Mouse (Mus musculus) MEL (cell line): ENCODE results near the gene Fscn1. TPM values are rescaled to one million over a fixed set of nuclear protein-coding genes. Genes with fewer than 3 reads are reported as not detected.

Experiments used
- DNase-seq: peaks from one replicate; pipeline ENCODE4 v3.0.0; 2011; ENCODE audit warnings: low read depth, low spot score
- H3K27ac ChIP-seq: 2 replicates; pipeline ENCODE4 v1.5.1; 2012; ENCODE audit warnings: low read depth, mild to moderate bottlenecking, control low read depth, low read length, moderate library complexity; ENCODE audit not compliant: control insufficient read depth
- H3K27me3 ChIP-seq, 2 experiments: fragments of 150-350 bp in 1 of 2; sonication (generic) in 1 of 2; 2 replicates each; pipeline ENCODE4 v1.6.1; 2012; ENCODE audit warnings: low read length in 2 of 2, mild to moderate bottlenecking in 2 of 2, improper control_type of control experiment in 1 of 2, moderate library complexity in 1 of 2; ENCODE audit not compliant: insufficient read depth in 2 of 2, control insufficient read depth in 1 of 2
- H3K36me3 ChIP-seq, 2 experiments: 2 replicates each; pipeline ENCODE4 v1.6.1; 2012 to 2014; ENCODE audit warnings: low read length in 2 of 2, improper control_type of control experiment in 1 of 2, inconsistent platforms in 1 of 2, mild to moderate bottlenecking in 1 of 2; ENCODE audit not compliant: insufficient read depth in 2 of 2, control insufficient read depth in 1 of 2
- H3K4me1 ChIP-seq, 2 experiments: fragments of 150-350 bp in 1 of 2; sonication (generic) in 1 of 2; 2 replicates each; pipeline ENCODE4 v1.6.1; 2012; ENCODE audit warnings: low read length in 2 of 2, improper control_type of control experiment in 1 of 2, mild to moderate bottlenecking in 1 of 2; ENCODE audit not compliant: insufficient read depth in 2 of 2, control insufficient read depth in 1 of 2
- H3K4me3 ChIP-seq, 2 experiments: fragments of 150-350 bp in 1 of 2; sonication (generic) in 1 of 2; 2 replicates each; pipeline ENCODE4 v1.5.1; 2012; ENCODE audit warnings: low read depth in 2 of 2, low read length in 2 of 2, mild to moderate bottlenecking in 2 of 2, moderate library complexity in 2 of 2, control low read depth in 1 of 2, improper control_type of control experiment in 1 of 2; ENCODE audit not compliant: control insufficient read depth in 1 of 2, insufficient read depth in 1 of 2
- H3K79me2 ChIP-seq: 2 replicates; pipeline ENCODE4 v1.6.1; 2012; ENCODE audit warnings: mild to moderate bottlenecking, low read length, moderate library complexity; ENCODE audit not compliant: control insufficient read depth, poor library complexity, insufficient read depth
- H3K9ac ChIP-seq: 2 replicates; pipeline ENCODE4 v1.6.1; 2012; ENCODE audit warnings: low read depth, mild to moderate bottlenecking, control low read depth, low read length, moderate library complexity; ENCODE audit not compliant: control insufficient read depth, poor library complexity, severe bottlenecking
- H3K9me3 ChIP-seq: fragments of 150-350 bp; sonication (generic); replicated peaks from 2 replicates; pipeline ENCODE4 v1.6.1; 2012; ENCODE audit warnings: mild to moderate bottlenecking, low read length, improper control_type of control experiment, moderate library complexity; ENCODE audit not compliant: insufficient read depth
- BHLHE40 ChIP-seq: IDR thresholded peaks from 2 replicates; pipeline ENCODE4 v1.6.1; 2012; ENCODE audit warnings: low read depth, mild to moderate bottlenecking, inconsistent platforms, low read length, improper control_type of control experiment, borderline replicate concordance
- CHD2 ChIP-seq: IDR thresholded peaks from 2 replicates; pipeline ENCODE4 v1.6.1; 2011; ENCODE audit warnings: low read length, improper control_type of control experiment
- E2F4 ChIP-seq: IDR thresholded peaks from 2 replicates; pipeline ENCODE4 v1.6.1; 2011; ENCODE audit warnings: low read depth, low read length, improper control_type of control experiment, borderline replicate concordance
- ELF1 ChIP-seq: IDR thresholded peaks from 2 replicates; pipeline ENCODE4 v1.6.1; 2014; ENCODE audit warnings: low read depth, mild to moderate bottlenecking, inconsistent platforms, low read length, improper control_type of control experiment, moderate library complexity
- EP300 ChIP-seq, 2 experiments: IDR thresholded peaks; 2 replicates each; pipeline ENCODE4 v1.6.1; 2011; ENCODE audit warnings: improper control_type of control experiment in 2 of 2, low read length in 2 of 2, low read depth in 1 of 2, mild to moderate bottlenecking in 1 of 2
- ETS1 ChIP-seq: IDR thresholded peaks from 2 replicates; pipeline ENCODE4 v1.6.1; 2012; ENCODE audit warnings: low read depth, mild to moderate bottlenecking, inconsistent platforms, low read length, improper control_type of control experiment, moderate library complexity
- HCFC1 ChIP-seq: IDR thresholded peaks from 2 replicates; pipeline ENCODE4 v1.6.1; 2012; ENCODE audit warnings: low read depth, mild to moderate bottlenecking, inconsistent platforms, low read length, improper control_type of control experiment, moderate library complexity
- JUND ChIP-seq: IDR thresholded peaks from 2 replicates; pipeline ENCODE4 v1.6.1; 2011; ENCODE audit warnings: low read depth, mild to moderate bottlenecking, improper control_type of control experiment, low read length
- MAX ChIP-seq: IDR thresholded peaks from 2 replicates; pipeline ENCODE4 v1.6.1; 2011; ENCODE audit warnings: low read length, improper control_type of control experiment
- MAZ ChIP-seq: IDR thresholded peaks from 2 replicates; pipeline ENCODE4 v1.6.1; 2012; ENCODE audit warnings: low read depth, mild to moderate bottlenecking, inconsistent platforms, low read length, improper control_type of control experiment
- MEF2A ChIP-seq: IDR thresholded peaks from 2 replicates; pipeline ENCODE4 v1.6.1; 2014; ENCODE audit warnings: low read depth, mild to moderate bottlenecking, inconsistent platforms, low read length, improper control_type of control experiment; ENCODE audit not compliant: poor library complexity, insufficient replicate concordance, severe bottlenecking; ENCODE audit errors: extremely low read depth
- MXI1 ChIP-seq: IDR thresholded peaks from 2 replicates; pipeline ENCODE4 v1.6.1; 2011; ENCODE audit warnings: mild to moderate bottlenecking, low read depth, low read length, improper control_type of control experiment
- MYB ChIP-seq: IDR thresholded peaks from 2 replicates; pipeline ENCODE4 v1.6.1; 2011; ENCODE audit warnings: mild to moderate bottlenecking, low read depth, low read length, improper control_type of control experiment
- MYC ChIP-seq: IDR thresholded peaks from 2 replicates; pipeline ENCODE4 v1.6.1; 2011; ENCODE audit warnings: low read depth, mild to moderate bottlenecking, low read length, improper control_type of control experiment, moderate library complexity
- NELFE ChIP-seq: IDR thresholded peaks from 2 replicates; pipeline ENCODE4 v1.6.1; 2011; ENCODE audit warnings: low read depth, low read length, improper control_type of control experiment
- POLR2A ChIP-seq, 2 experiments: IDR thresholded peaks; 2 replicates each; pipeline ENCODE4 v1.6.1; 2011 to 2012; ENCODE audit warnings: low read length in 2 of 2, mild to moderate bottlenecking in 2 of 2, control low read depth in 1 of 2, improper control_type of control experiment in 1 of 2, low read depth in 1 of 2, moderate library complexity in 1 of 2; ENCODE audit not compliant: control insufficient read depth in 1 of 2, insufficient read depth in 1 of 2, poor library complexity in 1 of 2
- POLR2AphosphoS2 ChIP-seq: IDR thresholded peaks from 2 replicates; pipeline ENCODE4 v1.6.1; 2011; ENCODE audit warnings: low read length, improper control_type of control experiment
- TBP ChIP-seq: IDR thresholded peaks from 2 replicates; pipeline ENCODE4 v1.8.0; 2011; ENCODE audit warnings: low read depth, low read length, improper control_type of control experiment
- TCF12 ChIP-seq: IDR thresholded peaks from 2 replicates; pipeline ENCODE4 v1.6.1; 2014; ENCODE audit warnings: low read depth, mild to moderate bottlenecking, inconsistent platforms, low read length, improper control_type of control experiment, moderate library complexity
- UBTF ChIP-seq: IDR thresholded peaks from 2 replicates; pipeline ENCODE4 v1.6.1; 2012; ENCODE audit warnings: low read depth, mild to moderate bottlenecking, inconsistent platforms, low read length, improper control_type of control experiment, moderate library complexity, borderline replicate concordance; ENCODE audit not compliant: insufficient read depth
- USF2 ChIP-seq, 2 experiments: IDR thresholded peaks; 2 replicates each; pipeline ENCODE4 v1.6.1; 2011 to 2012; ENCODE audit warnings: improper control_type of control experiment in 2 of 2, low read length in 2 of 2, borderline replicate concordance in 1 of 2, inconsistent platforms in 1 of 2, low read depth in 1 of 2, mild to moderate bottlenecking in 1 of 2; ENCODE audit not compliant: insufficient read depth in 1 of 2
- ZC3H11A ChIP-seq: IDR thresholded peaks from 2 replicates; pipeline ENCODE4 v1.6.1; 2012; ENCODE audit warnings: low read depth, mild to moderate bottlenecking, inconsistent platforms, low read length, improper control_type of control experiment
- ZKSCAN1 ChIP-seq: IDR thresholded peaks from 2 replicates; pipeline ENCODE4 v1.6.1; 2012; ENCODE audit warnings: low read depth, mild to moderate bottlenecking, inconsistent platforms, low read length, improper control_type of control experiment, moderate library complexity
- polyA plus RNA-seq, 2 experiments: library from polyadenylated mRNA; stranded (reverse) in 1 of 2; unstranded in 1 of 2; fragments of >175 nt in 1 of 2; fragments of >200 nt in 1 of 2; gene quantifications; 2 replicates each; pipeline versions ENCODE4 v1.2.1 to v1.2.4; 2012; ENCODE audit warnings: low replicate concordance in 2 of 2, low read depth in 1 of 2; ENCODE audit not compliant: insufficient read length in 2 of 2, insufficient read depth in 1 of 2, missing spikeins in 1 of 2
- total RNA-seq: library from RNA; depleted of rRNA; stranded (reverse); fragments of 300-350 nt; gene quantifications from 2 replicates; pipeline ENCODE4 v1.2.3, GENCODE M21; 2012

The Fscn1 gene
- total and polyA plus RNA-seq, 3 experiments, result not detected

DNA sequence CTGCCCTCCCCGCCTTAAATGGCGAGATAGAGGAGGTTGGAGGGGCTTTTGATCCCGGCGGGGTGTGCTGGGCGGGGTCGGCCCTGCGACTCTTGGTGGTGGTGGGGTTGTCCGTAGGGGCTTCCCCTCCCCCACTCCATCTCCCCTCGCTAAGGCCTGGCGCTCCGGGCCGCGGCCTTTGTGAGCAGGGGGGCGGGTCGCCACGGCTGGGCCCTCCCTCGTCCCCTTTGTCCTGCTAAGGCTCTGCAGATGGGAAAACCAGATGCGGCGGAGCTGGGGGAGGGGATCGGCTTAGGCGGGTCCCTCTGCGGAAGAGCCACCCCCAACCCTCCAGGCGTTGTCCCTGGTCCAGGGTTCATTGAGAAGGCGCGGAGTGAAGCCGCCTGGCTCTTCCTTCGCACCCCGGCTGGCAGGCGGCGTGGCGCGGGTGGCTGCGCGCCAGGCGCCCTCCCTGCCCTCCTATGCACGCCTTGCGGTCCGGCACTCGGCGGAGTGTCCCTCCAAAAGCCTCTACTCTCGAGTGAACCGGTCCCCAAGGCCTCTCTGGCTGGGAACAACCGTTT is 1.8 kb downstream of the Fscn1 start:
- TF ChIP-seq HCFC1, result no peak
- no peak for TF ChIP-seq MEF2A
- no peak for TF ChIP-seq JUND
- no peak for TF ChIP-seq EP300 (IDR thresholded peaks at IDR 0.05; ENCODE audit: low read depth in 1 of 2, low read length in 2 of 2)
- TF ChIP-seq MYB, result no peak
- no peak for TF ChIP-seq ZC3H11A
- TF ChIP-seq E2F4, result no peak
- no peak for TF ChIP-seq TBP
- no peak for TF ChIP-seq ZKSCAN1
- no peak for TF ChIP-seq POLR2A (IDR thresholded peaks at IDR 0.05; ENCODE audit: control insufficient read depth in 1 of 2, insufficient read depth in 1 of 2, low read depth in 1 of 2, low read length in 2 of 2, poor library complexity in 1 of 2)
- TF ChIP-seq MAZ, result no peak
- no peak for TF ChIP-seq UBTF
- no peaks in the 10 kb centered on the region for H3K4me1 ChIP-seq
- H3K36me3 ChIP-seq, result no peaks in the 10 kb centered on the region
- no peak overlapping the region for H3K9ac ChIP-seq
- DNase-seq, result no peak
- H3K4me3 ChIP-seq, result no peak overlapping the region
- no peaks in the 10 kb centered on the region for H3K79me2 ChIP-seq
- H3K27me3 ChIP-seq, result no peaks in the 10 kb centered on the region
- no peak overlapping the region for H3K27ac ChIP-seq
- no peaks in the 10 kb centered on the region for H3K9me3 ChIP-seq

GRCm38 (mm10) chr5:142962444-142962961 is 2.4 kb downstream of the Fscn1 start:
- no peak for DNase-seq
- Histone ChIP-seq H3K9ac (no peak overlapping the region), H3K79me2 (no peaks in the 10 kb centered on the region), H3K9me3 (no peaks in the 10 kb centered on the region), H3K4me3 (no peak overlapping the region), H3K27me3 (no peaks in the 10 kb centered on the region), H3K36me3 (no peaks in the 10 kb centered on the region), H3K27ac (no peak overlapping the region), H3K4me1 (no peaks in the 10 kb centered on the region)
- no peak for TF ChIP-seq MAX
- no peak for TF ChIP-seq BHLHE40
- TF ChIP-seq USF2 (IDR thresholded peaks at IDR 0.05; ENCODE audit: borderline replicate concordance in 1 of 2, insufficient read depth in 1 of 2, low read depth in 1 of 2, low read length in 2 of 2), result no peak
- no peak for TF ChIP-seq TBP
- no peak for TF ChIP-seq ETS1
- no peak for TF ChIP-seq MXI1
- TF ChIP-seq CHD2, result no peak
- no peak for TF ChIP-seq ELF1
- TF ChIP-seq ZC3H11A, result no peak
- no peak for TF ChIP-seq NELFE
- no peak for TF ChIP-seq TCF12
- no peak for TF ChIP-seq MYC
- no peak for TF ChIP-seq EP300 (IDR thresholded peaks at IDR 0.05; ENCODE audit: low read depth in 1 of 2, low read length in 2 of 2)
- no peak for TF ChIP-seq POLR2AphosphoS2
- no peak for TF ChIP-seq HCFC1
